Mouse (Mus musculus): ENCODE data around the gene Mucl3. TPM values are rescaled to one million over a fixed set of nuclear protein-coding genes. Genes with fewer than 3 reads are reported as not detected.

Mucl3 gene
- polyA plus RNA-seq, 1 experiment from 2014 or later, result 0.14 TPM

DNA sequence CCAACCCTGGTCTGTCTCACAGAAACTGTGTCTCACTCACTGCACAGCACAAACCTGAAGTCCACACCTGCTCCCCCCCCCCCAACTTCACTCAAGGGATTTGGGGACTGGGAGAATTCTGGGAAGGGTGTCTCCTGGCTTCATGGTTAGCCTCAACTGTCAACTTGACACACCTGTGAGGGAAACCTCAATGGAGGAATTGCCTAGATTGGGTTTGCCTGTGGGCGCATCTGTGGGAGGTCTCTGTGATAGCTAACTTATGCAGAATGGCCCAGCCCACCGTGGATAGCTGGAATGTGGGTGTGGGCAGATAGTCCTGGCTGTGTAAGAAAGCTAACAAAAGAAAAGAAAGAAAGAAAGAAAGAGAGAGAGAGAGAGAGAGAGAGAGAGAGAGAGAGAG is 42.2 kb downstream of the Mucl3 start, which contains the start of gene Sfta2:
Sfta2 (plus strand) TSS at position 301 of the 400 bp plus-strand sequence.
- ATAC-seq, result no peak
- no peaks in the 10 kb centered on the region for H3K4me1 ChIP-seq (ENCODE audit: control insufficient read depth, insufficient read depth, low read length)
- H3K27ac ChIP-seq (ENCODE audit: low read length), result no peak within 1 kb of the TSS
- no peaks in the 10 kb centered on the region for H3K36me3 ChIP-seq (ENCODE audit: control insufficient read depth, insufficient read depth, low read length)
- 69% methylated on average over 2 of the region's 2 CpGs for whole genome bisulfite sequencing
- H3K9ac ChIP-seq (ENCODE audit: low read depth, low read length), result no peak within 1 kb of the TSS
- H3K9me3 ChIP-seq (replicated peaks; ENCODE audit: control insufficient read depth, low read length, poor library complexity, severe bottlenecking), result 0 out of 2 replicates have a peak, but pooled peaks cover 1% of the 10 kb centered on the region
- no peak within 1 kb of the TSS for H3K4me3 ChIP-seq (ENCODE audit: low read depth, low read length)
- no peaks in the 10 kb centered on the region for H3K27me3 ChIP-seq (ENCODE audit: control insufficient read depth, insufficient read depth, low read depth, low read length)
- H3K4me2 ChIP-seq (ENCODE audit: low read length), result no peak within 1 kb of the TSS

DNA sequence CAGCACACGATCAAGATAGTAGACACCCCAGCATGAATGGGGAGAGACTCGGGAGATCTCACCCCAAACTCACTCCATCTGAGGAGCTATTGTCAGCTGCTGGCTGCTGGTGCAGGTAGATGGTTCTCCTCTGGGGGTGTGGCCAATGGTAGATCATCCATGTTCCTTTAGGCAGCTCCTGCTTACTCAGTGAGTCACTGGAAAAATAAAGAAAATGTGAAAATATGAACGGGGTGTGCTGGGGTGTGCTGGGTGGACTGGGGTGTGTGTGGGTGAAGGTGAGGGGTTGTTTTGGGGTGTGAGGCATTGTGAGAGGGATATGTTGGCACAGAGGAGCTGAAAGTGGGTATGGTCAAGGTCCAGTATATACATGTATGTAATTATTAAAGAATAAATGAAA is 46.1 kb downstream of the Mucl3 start:
- no peaks in the 10 kb centered on the region for H3K9me3 ChIP-seq (replicated peaks; ENCODE audit: control insufficient read depth, low read length, poor library complexity, severe bottlenecking)
- H3K4me3 ChIP-seq (ENCODE audit: low read depth, low read length), result no peak overlapping the region
- H3K27ac ChIP-seq (ENCODE audit: low read length), result no peak overlapping the region
- no peak overlapping the region for H3K9ac ChIP-seq (ENCODE audit: low read depth, low read length)
- H3K27me3 ChIP-seq (ENCODE audit: control insufficient read depth, insufficient read depth, low read depth, low read length), result no peaks in the 10 kb centered on the region
- 97% methylated on average over 3 of the region's 3 CpGs for WGBS
- H3K4me1 ChIP-seq (ENCODE audit: control insufficient read depth, insufficient read depth, low read length), result no peaks in the 10 kb centered on the region
- H3K36me3 ChIP-seq (ENCODE audit: control insufficient read depth, insufficient read depth, low read length), result no peaks in the 10 kb centered on the region
- no peak for ATAC-seq
- H3K4me2 ChIP-seq (ENCODE audit: low read length), result no peak overlapping the region

DNA sequence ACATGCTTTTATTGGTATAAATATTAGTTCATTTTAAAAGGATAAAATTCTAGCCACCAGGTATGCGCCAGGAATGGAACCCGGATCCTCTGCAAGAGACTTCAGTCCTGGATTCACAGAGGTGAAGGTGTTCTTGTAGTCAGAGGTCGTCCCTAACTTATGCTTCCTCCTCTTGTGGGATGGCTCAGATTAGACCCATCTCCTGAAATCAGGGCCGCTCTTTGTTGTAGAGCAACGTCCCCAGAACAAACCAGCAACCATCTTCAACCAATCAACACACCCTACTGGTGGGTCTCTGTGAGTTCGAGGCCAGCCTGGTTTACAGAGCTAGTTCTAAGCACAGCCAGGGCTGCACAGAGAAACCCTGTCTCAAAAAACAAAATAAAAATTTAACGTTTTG is 49.0 kb downstream of the Mucl3 start:
- Histone ChIP-seq H3K9ac (ENCODE audit: low read depth, low read length) (no peak overlapping the region), H3K4me1 (ENCODE audit: control insufficient read depth, insufficient read depth, low read length) (no peaks in the 10 kb centered on the region), H3K4me2 (ENCODE audit: low read length) (no peak overlapping the region), H3K9me3 (replicated peaks; ENCODE audit: control insufficient read depth, low read length, poor library complexity, severe bottlenecking) (no peaks in the 10 kb centered on the region), H3K4me3 (ENCODE audit: low read depth, low read length) (no peak overlapping the region), H3K27me3 (ENCODE audit: control insufficient read depth, insufficient read depth, low read depth, low read length) (no peaks in the 10 kb centered on the region), H3K27ac (ENCODE audit: low read length) (no peak overlapping the region), H3K36me3 (ENCODE audit: control insufficient read depth, insufficient read depth, low read length) (no peaks in the 10 kb centered on the region)
- no peak for ATAC-seq
- WGBS, result 88% methylated on average over 7 of the region's 7 CpGs

DNA sequence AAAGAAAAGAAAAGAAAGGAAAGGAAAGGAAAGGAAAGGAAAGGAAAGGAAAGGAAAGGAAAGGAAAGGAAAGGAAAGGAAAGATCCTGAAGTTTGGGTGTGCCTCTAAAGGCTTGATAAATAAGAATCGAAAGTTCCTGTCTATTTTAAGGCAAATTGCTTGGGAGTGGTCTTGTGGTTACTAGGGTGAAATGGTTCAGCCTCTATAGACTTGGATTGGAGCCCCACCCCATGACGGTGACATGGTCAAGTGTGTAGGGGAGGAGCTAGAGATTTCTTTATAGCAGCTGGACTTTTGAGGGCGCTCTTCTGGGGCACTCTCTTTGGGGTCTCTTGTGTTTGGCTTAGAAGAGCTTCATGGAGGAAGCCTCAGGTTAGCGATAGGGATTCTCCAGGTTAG is 49.7 kb downstream of the Mucl3 start:
- no peak overlapping the region for H3K4me3 ChIP-seq (ENCODE audit: low read depth, low read length)
- no peaks in the 10 kb centered on the region for H3K4me1 ChIP-seq (ENCODE audit: control insufficient read depth, insufficient read depth, low read length)
- H3K4me2 ChIP-seq (ENCODE audit: low read length), result no peak overlapping the region
- no peak overlapping the region for H3K9ac ChIP-seq (ENCODE audit: low read depth, low read length)
- H3K9me3 ChIP-seq (replicated peaks; ENCODE audit: control insufficient read depth, low read length, poor library complexity, severe bottlenecking), result no peaks in the 10 kb centered on the region
- 41% methylated on average over 4 of the region's 4 CpGs for WGBS
- no peaks in the 10 kb centered on the region for H3K27me3 ChIP-seq (ENCODE audit: control insufficient read depth, insufficient read depth, low read depth, low read length)
- H3K27ac ChIP-seq (ENCODE audit: low read length), result no peak overlapping the region
- no peaks in the 10 kb centered on the region for H3K36me3 ChIP-seq (ENCODE audit: control insufficient read depth, insufficient read depth, low read length)
- ATAC-seq, result no peak

DNA sequence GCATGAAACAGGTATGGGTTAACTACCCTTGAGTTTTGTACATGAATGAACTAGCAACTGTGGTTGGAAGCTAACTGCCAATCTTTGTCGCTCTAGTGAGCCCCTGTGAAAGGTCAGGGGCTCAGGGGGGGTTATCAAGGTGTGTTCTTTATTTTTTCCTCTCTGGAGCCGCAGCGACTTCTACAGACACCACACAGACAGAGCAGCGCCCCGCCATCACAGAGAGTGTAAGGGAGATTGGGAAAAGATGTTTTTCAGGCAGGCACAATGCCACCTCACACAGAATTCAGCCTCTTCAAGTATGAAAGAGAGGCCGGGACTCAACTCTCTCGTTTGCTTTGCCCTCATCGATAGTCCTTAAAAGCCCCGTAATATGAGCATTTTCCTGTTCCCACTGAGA is 51.4 kb downstream of the Mucl3 start:
- WGBS, result 86% methylated on average over 9 of the region's 9 CpGs
- H3K4me3 ChIP-seq (ENCODE audit: low read depth, low read length), result no peak overlapping the region
- H3K27ac ChIP-seq (ENCODE audit: low read length), result no peak overlapping the region
- H3K9ac ChIP-seq (ENCODE audit: low read depth, low read length), result no peak overlapping the region
- H3K27me3 ChIP-seq (ENCODE audit: control insufficient read depth, insufficient read depth, low read depth, low read length), result no peaks in the 10 kb centered on the region
- no peak for ATAC-seq
- H3K4me1 ChIP-seq (ENCODE audit: control insufficient read depth, insufficient read depth, low read length), result no peaks in the 10 kb centered on the region
- H3K36me3 ChIP-seq (ENCODE audit: control insufficient read depth, insufficient read depth, low read length), result no peaks in the 10 kb centered on the region
- no peak overlapping the region for H3K4me2 ChIP-seq (ENCODE audit: low read length)
- H3K9me3 ChIP-seq (replicated peaks; ENCODE audit: control insufficient read depth, low read length, poor library complexity, severe bottlenecking), result no peaks in the 10 kb centered on the region

DNA sequence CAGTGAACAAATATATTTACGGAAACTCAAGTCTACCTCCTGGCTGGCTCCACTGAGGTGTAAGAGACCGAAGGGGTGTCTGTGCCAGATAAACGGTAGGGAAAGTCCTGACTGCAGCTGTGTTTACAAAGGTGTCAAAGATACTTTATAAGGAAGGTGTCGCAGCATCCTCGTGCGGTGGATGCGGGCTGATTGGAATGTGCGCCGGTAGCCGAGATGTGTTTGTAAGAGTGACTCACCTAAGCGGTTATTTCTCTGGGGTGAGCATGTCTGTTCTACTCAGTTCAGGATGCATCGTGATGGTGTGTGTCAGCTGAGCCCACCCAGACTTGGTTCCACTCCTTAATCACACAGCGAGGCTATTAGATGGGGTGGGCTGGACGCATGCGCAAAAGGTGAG is 51.8 kb downstream of the Mucl3 start:
- H3K4me3 ChIP-seq (ENCODE audit: low read depth, low read length), result no peak overlapping the region
- no peak overlapping the region; the same call in 1 of the 2 replicates for H3K27ac ChIP-seq (ENCODE audit: low read length)

DNA sequence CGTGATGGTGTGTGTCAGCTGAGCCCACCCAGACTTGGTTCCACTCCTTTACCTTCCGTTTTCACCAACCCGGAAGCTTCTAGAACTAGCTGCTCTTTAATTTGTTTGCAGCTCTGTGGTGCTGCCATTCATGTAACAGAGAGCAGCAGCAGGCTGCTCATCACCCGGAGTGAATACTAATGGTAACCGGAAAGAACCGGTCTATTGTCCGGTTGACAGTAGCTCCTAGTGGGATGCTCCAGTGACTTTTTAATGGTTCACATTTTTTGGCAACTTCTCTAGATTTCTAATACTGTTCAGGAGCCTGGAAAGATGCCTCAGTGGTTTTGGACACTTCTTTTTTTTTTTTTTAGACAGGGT is 52.3 kb downstream of the Mucl3 start:
- no peak overlapping the region for H3K9ac ChIP-seq (ENCODE audit: low read depth, low read length)
- peak overlapping the region; percentile 25; the same call in 1 of the 2 replicates for H3K4me2 ChIP-seq (ENCODE audit: low read length)
- no peak overlapping the region for H3K4me3 ChIP-seq (ENCODE audit: low read depth, low read length)
- 61% methylated on average over 7 of the region's 7 CpGs for WGBS
- H3K27ac ChIP-seq (ENCODE audit: low read length), result peak overlapping the region; percentile 70
- H3K27me3 ChIP-seq (ENCODE audit: control insufficient read depth, insufficient read depth, low read depth, low read length), result no peaks in the 10 kb centered on the region
- no peaks in the 10 kb centered on the region for H3K9me3 ChIP-seq (replicated peaks; ENCODE audit: control insufficient read depth, low read length, poor library complexity, severe bottlenecking)
- no peaks in the 10 kb centered on the region for H3K36me3 ChIP-seq (ENCODE audit: control insufficient read depth, insufficient read depth, low read length)
- ATAC-seq, result no peak; the same call in 1 of the 2 replicates
- H3K4me1 ChIP-seq (ENCODE audit: control insufficient read depth, insufficient read depth, low read length), result no peaks in the 10 kb centered on the region

More for the DNA sequence above, 51.8 kb downstream of the Mucl3 start:
- no peak overlapping the region for H3K4me2 ChIP-seq (ENCODE audit: low read length)
- no peaks in the 10 kb centered on the region for H3K36me3 ChIP-seq (ENCODE audit: control insufficient read depth, insufficient read depth, low read length)
- no peak for ATAC-seq
- H3K27me3 ChIP-seq (ENCODE audit: control insufficient read depth, insufficient read depth, low read depth, low read length), result no peaks in the 10 kb centered on the region
- 93% methylated on average over 15 of the region's 15 CpGs for WGBS
- H3K4me1 ChIP-seq (ENCODE audit: control insufficient read depth, insufficient read depth, low read length), result no peaks in the 10 kb centered on the region
- no peaks in the 10 kb centered on the region for H3K9me3 ChIP-seq (replicated peaks; ENCODE audit: control insufficient read depth, low read length, poor library complexity, severe bottlenecking)
- H3K9ac ChIP-seq (ENCODE audit: low read depth, low read length), result no peak overlapping the region

DNA sequence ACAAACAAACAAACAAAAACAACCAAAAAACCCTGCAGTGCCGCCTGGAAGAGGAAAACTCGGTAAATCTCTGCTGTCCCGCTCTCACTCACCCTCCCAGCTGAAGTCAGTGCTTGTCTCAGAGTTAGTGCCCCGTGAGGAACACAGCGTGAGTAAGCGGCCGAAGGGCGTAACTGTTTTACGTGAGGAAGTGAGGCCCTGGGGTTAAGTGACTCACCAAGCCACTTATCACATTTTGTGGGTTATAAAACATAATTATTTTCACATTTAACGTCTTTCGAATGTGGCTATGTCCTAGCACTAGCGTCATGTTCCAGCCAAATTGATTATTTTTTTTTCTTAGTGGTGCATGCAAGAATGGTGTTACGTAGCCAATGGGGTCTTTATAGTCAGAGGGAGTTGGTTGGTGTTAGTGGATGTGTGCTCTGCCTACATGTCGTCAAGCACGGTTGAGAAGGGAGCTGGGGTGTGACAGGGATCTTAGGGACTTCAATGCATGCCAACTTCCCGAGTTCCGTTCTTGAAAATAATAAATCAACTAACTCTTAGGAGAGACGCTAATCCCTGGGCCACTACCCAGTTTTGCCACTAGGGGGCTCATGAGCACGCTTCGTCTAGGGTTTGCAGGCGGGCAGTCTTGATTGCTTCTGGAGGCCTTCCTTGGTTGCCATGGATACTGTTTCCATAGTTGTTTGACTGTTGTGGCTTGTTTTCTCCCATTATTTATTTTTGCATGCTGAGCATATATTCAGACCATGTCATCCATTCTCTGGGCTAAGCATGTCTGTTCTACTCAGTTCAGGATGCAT is 52.9 kb downstream of the Mucl3 start:
- Histone ChIP-seq H3K9me3 (replicated peaks; ENCODE audit: control insufficient read depth, low read length, poor library complexity, severe bottlenecking) (no peaks in the 10 kb centered on the region), H3K27ac (ENCODE audit: low read length) (peak overlapping the region; percentile 70), H3K27me3 (ENCODE audit: control insufficient read depth, insufficient read depth, low read depth, low read length) (no peaks in the 10 kb centered on the region), H3K36me3 (ENCODE audit: control insufficient read depth, insufficient read depth, low read length) (no peaks in the 10 kb centered on the region), H3K4me1 (ENCODE audit: control insufficient read depth, insufficient read depth, low read length) (no peaks in the 10 kb centered on the region), H3K4me2 (ENCODE audit: low read length) (peak overlapping the region; percentile 25; the same call in 1 of the 2 replicates), H3K9ac (ENCODE audit: low read depth, low read length) (no peak overlapping the region), H3K4me3 (ENCODE audit: low read depth, low read length) (no peak overlapping the region)
- ATAC-seq, result peak; percentile 92
- WGBS, result 55% methylated on average over 21 of the region's 21 CpGs

DNA sequence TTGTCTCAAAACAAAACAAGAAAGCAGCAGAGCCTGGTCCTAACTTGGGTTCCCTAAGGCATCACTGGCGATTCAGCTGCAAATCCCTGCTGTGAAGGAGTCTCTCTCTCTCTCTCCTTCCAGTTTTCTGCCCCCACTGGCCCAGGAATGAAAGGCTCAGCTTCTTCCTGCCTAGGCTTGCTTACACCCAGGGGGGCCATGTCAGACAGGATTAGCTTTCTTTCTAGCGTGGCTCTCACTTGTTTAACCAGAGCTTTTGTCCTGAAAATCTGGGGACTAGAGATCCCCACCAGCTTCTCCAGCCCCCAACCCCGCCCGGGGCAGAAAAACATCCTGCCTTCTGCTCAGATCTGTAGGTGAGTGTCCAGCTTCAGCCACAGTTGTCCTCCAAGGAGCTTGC is 55.1 kb downstream of the Mucl3 start:
- ATAC-seq, result no peak
- Histone ChIP-seq H3K27ac (ENCODE audit: low read length) (no peak overlapping the region), H3K9ac (ENCODE audit: low read depth, low read length) (no peak overlapping the region), H3K4me2 (ENCODE audit: low read length) (no peak overlapping the region), H3K4me1 (ENCODE audit: control insufficient read depth, insufficient read depth, low read length) (peaks cover 2% of the 10 kb centered on the region; the same call in 1 of the 2 replicates), H3K27me3 (ENCODE audit: control insufficient read depth, insufficient read depth, low read depth, low read length) (no peaks in the 10 kb centered on the region), H3K4me3 (ENCODE audit: low read depth, low read length) (no peak overlapping the region), H3K9me3 (replicated peaks; ENCODE audit: control insufficient read depth, low read length, poor library complexity, severe bottlenecking) (no peaks in the 10 kb centered on the region), H3K36me3 (ENCODE audit: control insufficient read depth, insufficient read depth, low read length) (no peaks in the 10 kb centered on the region)
- 3% methylated on average over 4 of the region's 4 CpGs for whole genome bisulfite sequencing

Data from midbrain, embryonic 16.5 days (tissue).